Mouse (Mus musculus): ENCODE results near the gene Pepd.

- TF ChIP-seq ZC3H11A (IDR thresholded peaks at IDR 0.05; ENCODE audit: borderline replicate concordance, low read depth, low read length) (no peak), HCFC1 (IDR thresholded peaks at IDR 0.05; ENCODE audit: borderline replicate concordance, insufficient read depth, low read length) (no peak), MAFK (IDR thresholded peaks at IDR 0.05; ENCODE audit: insufficient read depth, low read depth, low read length) (no peak)
Observed at GRCm38 (mm10) chr7:34983702-34984475, 71.7 kb downstream of the Pepd start.

Measured in ES-E14 (cell line).